10 mouse cellular contexts compared by ENCODE assay signal in genomic region chr17:85617566-85618358, GRCm38 (mm10). TPM values are rescaled to one million over a fixed set of nuclear protein-coding genes. Genes with fewer than 3 reads are reported as not detected.
DNase-seq lines count a peak whose midpoint lies in the region; ATAC-seq and TF ChIP-seq lines count a peak whose summit lies in the region.
"Had no signal": no experiment of that assay in that cellular context is flagged by ENCODE, and none has a peak within 500 bp of the region (broad histone marks: within the 10 kb centered on the region; RNA-seq: fewer than 3 reads in every experiment).

No protein-coding gene starts in this region.

- TF ChIP-seq CTCF in gastrocnemius, adult 2 months (IDR thresholded peaks at IDR 0.05): no peak
- no peak for TF ChIP-seq CTCF in E14TG2a.4 (conservative IDR thresholded peaks at IDR 0.05; ENCODE audit: low read length)

- ATAC-seq in forebrain, embryonic 12.5 days (ENCODE audit: low FRiP score): peak; percentile 25; the same call in 1 of the 2 replicates
- ATAC-seq in limb, embryonic 15.5 days (ENCODE audit: insufficient number of reproducible peaks, low FRiP score, low TSS enrichment, low read depth): no peak
- no peak for ATAC-seq in megakaryocyte-erythroid progenitor cell, adult 5-6 weeks (replicated peaks; ENCODE audit: low FRiP score, low TSS enrichment, poor library complexity, severe bottlenecking)

- no peak overlapping the region for H3K27ac ChIP-seq in gastrocnemius, adult 2 months
- peak overlapping the region; percentile 95 for H3K27ac ChIP-seq in forebrain, embryonic 12.5 days
- no peak overlapping the region for H3K27ac ChIP-seq in limb, embryonic 15.5 days

- no peaks in the 10 kb centered on the region for H3K36me3 ChIP-seq in E14TG2a.4 (ENCODE audit: insufficient read depth, low read length)
- H3K36me3 ChIP-seq in forebrain, embryonic 12.5 days (replicated peaks): no peaks in the 10 kb centered on the region
- H3K36me3 ChIP-seq in limb, embryonic 15.5 days: no peaks in the 10 kb centered on the region

- intact Hi-C loops in gastrocnemius, adult 2 months (cut with DNase I): no loop called here

- H3K4me2 ChIP-seq in forebrain, embryonic 12.5 days: peak overlapping the region; percentile 69
- H3K4me2 ChIP-seq in limb, embryonic 15.5 days: peak overlapping the region; percentile 54

- H3K4me3 ChIP-seq in gastrocnemius, adult 2 months: peak overlapping the region; percentile 40
- peak overlapping the region; percentile 70 for H3K4me3 ChIP-seq in E14TG2a.4 (replicated peaks; ENCODE audit: low read length)
- peak overlapping the region; percentile 43 for H3K4me3 ChIP-seq in forebrain, embryonic 12.5 days (replicated peaks)
- H3K4me3 ChIP-seq in limb, embryonic 15.5 days: peak overlapping the region; percentile 33

- DNase-seq in gastrocnemius, adult 2 months: no peak
- DNase-seq in gastrocnemius, adult 18-20 months (ENCODE audit: low spot score): no peak
- DNase-seq in right cerebral cortex, postnatal 10 days (ENCODE audit: low spot score in 2 of 2): no peak
- no peak for DNase-seq in spleen, adult 18-20 months
- DNase-seq: adrenal gland, postnatal 10 days had no signal

- peak overlapping the region; percentile 57 for H3K9ac ChIP-seq in forebrain, embryonic 12.5 days
- H3K9ac ChIP-seq in limb, embryonic 15.5 days: no peak overlapping the region

- peaks cover 99% of the 10 kb centered on the region for H3K27me3 ChIP-seq in E14TG2a.4 (ENCODE audit: insufficient read depth, low read length)
- peaks cover 100% of the 10 kb centered on the region for H3K27me3 ChIP-seq in forebrain, embryonic 12.5 days
- peaks cover 100% of the 10 kb centered on the region for H3K27me3 ChIP-seq in limb, embryonic 15.5 days

- H3K4me1 ChIP-seq in E14TG2a.4 (replicated peaks; ENCODE audit: low read depth, low read length): peaks cover 71% of the 10 kb centered on the region
- H3K4me1 ChIP-seq in forebrain, embryonic 12.5 days: peaks cover 75% of the 10 kb centered on the region
- H3K4me1 ChIP-seq in limb, embryonic 15.5 days: peaks cover 42% of the 10 kb centered on the region

- H3K9me3 ChIP-seq in E14TG2a.4 (ENCODE audit: low read length): peaks cover 3% of the 10 kb centered on the region
- H3K9me3 ChIP-seq in forebrain, embryonic 12.5 days: no peaks in the 10 kb centered on the region
- no peaks in the 10 kb centered on the region for H3K9me3 ChIP-seq in limb, embryonic 15.5 days

- 1% methylated on average over 36 of the region's 36 CpGs for WGBS in forebrain, embryonic 12.5 days
- under 1% methylated on average over 36 of the region's 36 CpGs for WGBS in limb, embryonic 15.5 days

RNA-seq across cellular contexts. Expression of gene Six3, which starts 4.4 kb away (rescaled TPM):
- not detected for total RNA-seq in gastrocnemius, adult 2 months (2021)
- not detected for total RNA-seq in gastrocnemius, adult 18-20 months (2021)
- polyA plus RNA-seq in forebrain, embryonic 12.5 days (2016; fragmentation: Nextera tagmentation; extraction: Ambion mirVana): 26.1 and 27.4 TPM in 2 replicates
- not detected in 2 replicates for polyA plus RNA-seq in limb, embryonic 15.5 days (2015; fragmentation: Nextera tagmentation; extraction: Ambion mirVana)
- total RNA-seq in megakaryocyte-erythroid progenitor cell, adult 5-6 weeks (2014; fragmentation: Nextera tagmentation): not detected in 2 replicates
- not detected in 2 replicates for total RNA-seq in megakaryocyte-erythroid progenitor cell, adult 5-6 weeks (2017)
- total RNA-seq: adrenal gland, postnatal 10 days; liver, adult 2 months had no signal
- polyA plus RNA-seq: liver, adult 2 months had no signal
